Mouse (Mus musculus): Measurements from ENCODE around the gene Dcpp1.

The Dcpp1 gene

DNA sequence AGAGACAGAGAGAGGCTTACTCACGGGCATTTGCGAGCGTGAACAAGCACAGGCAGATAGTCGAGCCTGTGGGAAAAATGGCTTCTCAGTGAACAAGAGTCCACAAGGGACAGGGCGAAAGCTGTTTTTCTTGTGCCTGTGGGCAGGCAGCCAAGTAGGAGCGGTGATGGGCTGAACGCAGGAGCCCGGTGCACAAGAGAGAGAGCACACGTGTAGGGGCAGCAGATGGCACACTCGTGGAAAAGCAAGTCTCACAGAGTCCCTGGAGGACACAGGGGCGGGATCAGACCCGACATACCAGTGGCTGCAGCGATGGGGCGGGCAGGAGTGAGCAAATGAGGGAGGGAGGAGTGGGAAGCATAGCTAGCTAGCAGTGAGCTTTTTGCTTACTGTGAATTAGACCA, 44.4 kb downstream of the Dcpp1 start:
- peak; percentile 43 for DNase-seq (ENCODE audit: low spot score)

GRCm38 (mm10) chr17:23931157-23931556, 50.5 kb downstream of the Dcpp1 start:
- no peak for DNase-seq (ENCODE audit: low spot score)

Measured in ovary, postnatal 10 days (tissue).